Mouse (Mus musculus) embryonic fibroblast, embryonic 13.5 days (primary cell): Measurements from ENCODE around the gene Galnt3.

Experiments used
- CTCF ChIP-seq: IDR thresholded peaks from 2 replicates; pipeline ENCODE4 v1.5.1; 2011; ENCODE audit warnings: mild to moderate bottlenecking, control low read depth, low read length, moderate library complexity, borderline replicate concordance; ENCODE audit not compliant: insufficient read depth
- POLR2A ChIP-seq: IDR thresholded peaks from 2 replicates; pipeline ENCODE4 v1.6.1; 2011; ENCODE audit warnings: low read depth, mild to moderate bottlenecking, control low read depth, low read length, moderate library complexity

DNA sequence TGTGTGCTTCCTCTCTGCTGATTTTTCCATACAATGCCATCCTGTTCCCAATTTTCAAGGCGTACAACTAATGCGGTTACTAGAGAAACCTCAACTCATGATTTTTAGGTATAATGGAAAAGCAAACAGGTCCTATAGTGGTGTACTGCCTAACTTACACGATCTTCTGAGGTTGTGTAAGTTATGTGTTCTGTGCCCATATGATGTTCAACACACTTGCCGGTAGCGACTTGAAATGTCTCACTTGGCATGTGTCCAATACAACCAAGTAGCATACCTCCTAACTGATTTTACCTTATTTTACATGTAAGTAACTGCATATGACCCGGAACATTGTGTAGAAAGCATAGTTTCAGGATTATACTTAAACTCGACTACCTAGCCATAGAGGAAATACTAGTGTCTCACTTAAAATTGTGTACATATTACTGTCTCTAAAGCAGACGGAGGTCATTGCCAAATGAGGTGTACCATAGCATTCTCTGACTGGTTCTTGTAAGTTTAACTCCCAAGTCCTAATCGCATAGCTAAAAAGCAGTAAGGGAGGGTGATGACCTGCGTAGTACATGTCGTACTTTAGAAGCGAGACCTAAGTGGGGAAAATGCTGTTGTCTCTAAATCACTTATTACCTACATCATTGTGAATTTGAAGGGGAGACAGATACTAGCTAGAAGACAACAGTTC lies 80.2 kb downstream of the Galnt3 start:
- TF ChIP-seq CTCF, result no peak
- TF ChIP-seq POLR2A, result no peak
